In the genomic region with DNA sequence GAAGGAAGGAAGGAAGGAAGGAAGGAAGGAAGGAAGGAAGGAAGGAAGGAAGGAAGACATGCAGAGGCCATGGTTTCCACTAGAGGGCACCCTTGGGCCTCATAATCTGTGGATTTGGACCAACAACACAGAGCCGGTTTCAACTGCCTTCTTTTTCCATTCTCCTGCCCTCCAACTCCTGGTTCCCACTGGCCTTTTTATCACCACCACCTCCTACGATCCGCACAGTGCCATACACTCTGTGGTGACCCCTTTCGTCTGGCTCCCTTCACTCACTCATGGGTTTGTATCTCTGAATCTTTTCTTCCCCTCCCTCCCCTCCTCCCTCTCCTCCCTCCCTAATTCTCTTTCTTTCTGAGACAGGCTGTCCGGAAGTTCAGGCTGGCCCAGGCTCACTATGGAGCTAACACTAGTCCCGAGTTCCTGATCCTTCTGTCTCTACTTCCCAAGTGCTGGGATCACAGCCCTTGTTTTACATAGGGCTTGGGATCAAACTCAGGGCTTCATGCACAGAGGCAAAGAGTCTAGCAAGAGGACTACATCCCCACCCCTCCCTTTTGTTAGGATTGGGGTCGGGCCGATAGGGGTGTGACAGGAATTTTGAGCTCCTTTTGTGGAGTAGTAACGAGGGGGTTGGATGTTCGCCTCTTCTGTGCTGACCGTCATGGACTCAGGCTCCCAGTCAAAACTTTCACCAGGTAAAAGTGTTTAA, we compare ENCODE assay signal across 8 mouse cellular contexts. TPM values are rescaled to one million over a fixed set of nuclear protein-coding genes. Genes with fewer than 3 reads are reported as not detected.
DNase-seq lines count a peak whose midpoint lies in the region; ATAC-seq and TF ChIP-seq lines count a peak whose summit lies in the region.

No protein-coding gene starts in this region.

- H3K27me3 ChIP-seq in spleen, adult 2 months (ENCODE audit: control insufficient read depth, insufficient read depth, low read length) = no peaks in the 10 kb centered on the region
- no peaks in the 10 kb centered on the region for H3K27me3 ChIP-seq in forebrain, embryonic 11.5 days (ENCODE audit: control insufficient read depth, insufficient read depth, low read length)
- H3K27me3 ChIP-seq in hindbrain, embryonic 16.5 days (replicated peaks; ENCODE audit: control insufficient read depth, insufficient read depth, low read length) = no peaks in the 10 kb centered on the region
- H3K27me3 ChIP-seq in limb, embryonic 11.5 days (ENCODE audit: control insufficient read depth, insufficient read depth, low read length) = no peaks in the 10 kb centered on the region

- 77% methylated on average over 11 of the region's 11 CpGs for WGBS in spleen, adult 2 months
- 18% methylated on average over 11 of the region's 11 CpGs for WGBS in forebrain, embryonic 11.5 days
- 24% methylated on average over 11 of the region's 11 CpGs for WGBS in hindbrain, embryonic 16.5 days
- whole genome bisulfite sequencing in limb, embryonic 11.5 days = 36% methylated on average over 11 of the region's 11 CpGs

- peaks cover 17% of the 10 kb centered on the region; the same call in 1 of the 2 replicates for H3K4me1 ChIP-seq in spleen, adult 2 months (ENCODE audit: control insufficient read depth, insufficient read depth, insufficient read length)
- peaks cover 5% of the 10 kb centered on the region; the same call in 1 of the 2 replicates for H3K4me1 ChIP-seq in forebrain, embryonic 11.5 days (replicated peaks; ENCODE audit: control insufficient read depth, insufficient read depth, low read length)
- H3K4me1 ChIP-seq in hindbrain, embryonic 16.5 days (ENCODE audit: control insufficient read depth, insufficient read depth, low read depth, low read length) = no peaks in the 10 kb centered on the region; the same call in 1 of the 2 replicates
- no peaks in the 10 kb centered on the region for H3K4me1 ChIP-seq in limb, embryonic 11.5 days (ENCODE audit: control insufficient read depth, insufficient read depth, low read length)

- TF ChIP-seq CTCF in spleen, adult 2 months (IDR thresholded peaks at IDR 0.05; ENCODE audit: extremely low read depth, insufficient read depth, insufficient read length, insufficient replicate concordance) = peak; percentile 32; the same call in 1 of the 2 replicates

- no peak for DNase-seq in spleen, adult 2 months (ENCODE audit: low read depth in 1 of 2, low spot score in 2 of 2)
- DNase-seq in spleen, postnatal 4 days (ENCODE audit: low spot score in 2 of 2) = no peak
- peak; percentile 52 to 68 for DNase-seq in adrenal gland, postnatal 36 days
- DNase-seq in forebrain, embryonic 11.5 days (ENCODE audit: low spot score) = peak; percentile 71
- DNase-seq in limb, embryonic 11.5 days (ENCODE audit: low spot score) = peak; percentile 65
- DNase-seq in ovary, postnatal 36 days (ENCODE audit: low spot score) = peak; percentile 39

- H3K4me3 ChIP-seq in spleen, adult 2 months (ENCODE audit: extremely low read depth, insufficient read depth, insufficient read length) = no peak overlapping the region
- no peak overlapping the region for H3K4me3 ChIP-seq in forebrain, embryonic 11.5 days (ENCODE audit: low read depth, low read length)
- H3K4me3 ChIP-seq in hindbrain, embryonic 16.5 days (ENCODE audit: low read length) = no peak overlapping the region
- H3K4me3 ChIP-seq in limb, embryonic 11.5 days (ENCODE audit: low read depth, low read length) = no peak overlapping the region

- H3K4me2 ChIP-seq in forebrain, embryonic 11.5 days (ENCODE audit: low read depth, low read length, severe bottlenecking) = no peak overlapping the region
- H3K4me2 ChIP-seq in hindbrain, embryonic 16.5 days (ENCODE audit: low read length) = peak overlapping the region; percentile 36
- no peak overlapping the region for H3K4me2 ChIP-seq in limb, embryonic 11.5 days (ENCODE audit: low read depth, severe bottlenecking)

- H3K9me3 ChIP-seq in forebrain, embryonic 11.5 days (ENCODE audit: control insufficient read depth, low read length) = no peaks in the 10 kb centered on the region
- no peaks in the 10 kb centered on the region for H3K9me3 ChIP-seq in hindbrain, embryonic 16.5 days (ENCODE audit: control insufficient read depth, low read length)
- no peaks in the 10 kb centered on the region for H3K9me3 ChIP-seq in limb, embryonic 11.5 days (ENCODE audit: control insufficient read depth, low read length)

- TF ChIP-seq POLR2A in spleen, adult 2 months (IDR thresholded peaks at IDR 0.05; ENCODE audit: low read depth, low read length) = no peak

- H3K9ac ChIP-seq in forebrain, embryonic 11.5 days (ENCODE audit: low read length) = peak overlapping the region; percentile 0; the same call in 1 of the 2 replicates
- H3K9ac ChIP-seq in hindbrain, embryonic 16.5 days (ENCODE audit: low read depth, low read length) = peak overlapping the region; percentile 27
- H3K9ac ChIP-seq in limb, embryonic 11.5 days (ENCODE audit: low read length) = no peak overlapping the region

- no peak overlapping the region for H3K27ac ChIP-seq in spleen, adult 2 months (ENCODE audit: insufficient read depth, low read length)
- no peak overlapping the region for H3K27ac ChIP-seq in forebrain, embryonic 11.5 days (ENCODE audit: low read depth, low read length)
- no peak overlapping the region for H3K27ac ChIP-seq in hindbrain, embryonic 16.5 days (ENCODE audit: low read depth, low read length)
- H3K27ac ChIP-seq in limb, embryonic 11.5 days (replicated peaks; ENCODE audit: low read depth, low read length) = no peak overlapping the region

- no peaks in the 10 kb centered on the region for H3K36me3 ChIP-seq in spleen, adult 2 months (ENCODE audit: control insufficient read depth, insufficient read depth, low read length)
- no peaks in the 10 kb centered on the region for H3K36me3 ChIP-seq in forebrain, embryonic 11.5 days (ENCODE audit: control insufficient read depth, insufficient read depth, low read length)
- no peaks in the 10 kb centered on the region for H3K36me3 ChIP-seq in hindbrain, embryonic 16.5 days (ENCODE audit: control insufficient read depth, insufficient read depth, low read length)
- no peaks in the 10 kb centered on the region for H3K36me3 ChIP-seq in limb, embryonic 11.5 days (ENCODE audit: control insufficient read depth, insufficient read depth, low read length)

- 0 out of 2 replicates have a peak, but pooled peaks have one; percentile 53 for ATAC-seq in forebrain, embryonic 11.5 days (replicated peaks; ENCODE audit: low FRiP score)
- ATAC-seq in hindbrain, embryonic 16.5 days = 0 out of 2 replicates have a peak, but pooled peaks have one; percentile 24
- no peak for ATAC-seq in limb, embryonic 11.5 days (ENCODE audit: insufficient number of reproducible peaks, low FRiP score, low TSS enrichment, low read depth)
- no peak for ATAC-seq in inflammation-experienced regulatory T-cells, adult 6 months

RNA-seq across cellular contexts. Expression of a gene that starts 9.9 kb away (rescaled TPM):
- polyA plus RNA-seq in spleen, adult 2 months (2012; rRNA removed) = 0.39 and 0.66 TPM in 2 replicates
- under 1 TPM; 0.23 to 0.36 TPM for total RNA-seq in adrenal gland, postnatal 36 days (2021)
- polyA plus RNA-seq in forebrain, embryonic 11.5 days (2014; fragmentation: Nextera tagmentation; extraction: Ambion mirVana) = 0.96 and 1.1 TPM in 2 replicates
- 2.5 and 3.0 TPM in 2 replicates for polyA plus RNA-seq in hindbrain, embryonic 16.5 days (2015; fragmentation: Nextera tagmentation; extraction: Ambion mirVana)
- polyA plus RNA-seq in limb, embryonic 11.5 days (2014; fragmentation: Nextera tagmentation; extraction: Ambion mirVana) = 0.20 TPM in 1 of 2 replicates, not detected in the other
- polyA plus RNA-seq in inflammation-experienced regulatory T-cells, adult 6 months (2017; shearing (Covaris generic)) = not detected

RNA-seq across cellular contexts. Expression of a gene that starts 28.1 kb away (rescaled TPM):
- 3.3 and 3.8 TPM in 2 replicates for polyA plus RNA-seq in spleen, adult 2 months (2012; rRNA removed)
- under 1 TPM; 0.63 TPM for total RNA-seq in adrenal gland, postnatal 36 days (2021)
- polyA plus RNA-seq in forebrain, embryonic 11.5 days (2014; fragmentation: Nextera tagmentation; extraction: Ambion mirVana) = 0.83 and 1.2 TPM in 2 replicates
- 0.55 and 0.69 TPM in 2 replicates for polyA plus RNA-seq in hindbrain, embryonic 16.5 days (2015; fragmentation: Nextera tagmentation; extraction: Ambion mirVana)
- 0.15 TPM in 1 of 2 replicates, not detected in the other for polyA plus RNA-seq in limb, embryonic 11.5 days (2014; fragmentation: Nextera tagmentation; extraction: Ambion mirVana)
- under 1 TPM in 1 of 3 experiments, not detected in 2; 0.33 TPM for polyA plus RNA-seq in inflammation-experienced regulatory T-cells, adult 6 months (2017; shearing (Covaris generic))

RNA-seq across cellular contexts. Expression of a gene that starts 58.7 kb away (rescaled TPM):
- polyA plus RNA-seq in spleen, adult 2 months (2012; rRNA removed) = 0.14 and 0.18 TPM in 2 replicates
- not detected for total RNA-seq in adrenal gland, postnatal 36 days (2021)
- polyA plus RNA-seq in forebrain, embryonic 11.5 days (2014; fragmentation: Nextera tagmentation; extraction: Ambion mirVana) = 42.2 and 47.3 TPM in 2 replicates
- polyA plus RNA-seq in hindbrain, embryonic 16.5 days (2015; fragmentation: Nextera tagmentation; extraction: Ambion mirVana) = 22.4 and 24.2 TPM in 2 replicates
- 0.09 and 0.65 TPM in 2 replicates for polyA plus RNA-seq in limb, embryonic 11.5 days (2014; fragmentation: Nextera tagmentation; extraction: Ambion mirVana)
- polyA plus RNA-seq in inflammation-experienced regulatory T-cells, adult 6 months (2017; shearing (Covaris generic)) = not detected

Comparison
In these comparisons a context has a peak if more than half of its experiments do, and no peak if none do; other contexts are left out.
1. DNase-seq: peak in adrenal gland, postnatal 36 days (2 of 2), forebrain, embryonic 11.5 days (single experiment), limb, embryonic 11.5 days (single experiment) and ovary, postnatal 36 days (single experiment); none in spleen, adult 2 months (0 of 2) and spleen, postnatal 4 days (0 of 2).
2. ATAC-seq: peak in forebrain, embryonic 11.5 days (single experiment) and hindbrain, embryonic 16.5 days (single experiment); none in limb, embryonic 11.5 days (single experiment) and inflammation-experienced regulatory T-cells, adult 6 months (single experiment).
3. RNA of a gene that starts 58.7 kb away (polyA plus RNA-seq): 42.2 to 47.3 TPM in forebrain, embryonic 11.5 days and 22.4 to 24.2 TPM in hindbrain, embryonic 16.5 days; 0.09 to 0.65 TPM in limb, embryonic 11.5 days, 0.14 to 0.18 TPM in spleen, adult 2 months and not detected in inflammation-experienced regulatory T-cells, adult 6 months; every median in the first group is over 10 times any median in the second.